Mouse (Mus musculus): Measurements from ENCODE around the gene Ak4.

DNA sequence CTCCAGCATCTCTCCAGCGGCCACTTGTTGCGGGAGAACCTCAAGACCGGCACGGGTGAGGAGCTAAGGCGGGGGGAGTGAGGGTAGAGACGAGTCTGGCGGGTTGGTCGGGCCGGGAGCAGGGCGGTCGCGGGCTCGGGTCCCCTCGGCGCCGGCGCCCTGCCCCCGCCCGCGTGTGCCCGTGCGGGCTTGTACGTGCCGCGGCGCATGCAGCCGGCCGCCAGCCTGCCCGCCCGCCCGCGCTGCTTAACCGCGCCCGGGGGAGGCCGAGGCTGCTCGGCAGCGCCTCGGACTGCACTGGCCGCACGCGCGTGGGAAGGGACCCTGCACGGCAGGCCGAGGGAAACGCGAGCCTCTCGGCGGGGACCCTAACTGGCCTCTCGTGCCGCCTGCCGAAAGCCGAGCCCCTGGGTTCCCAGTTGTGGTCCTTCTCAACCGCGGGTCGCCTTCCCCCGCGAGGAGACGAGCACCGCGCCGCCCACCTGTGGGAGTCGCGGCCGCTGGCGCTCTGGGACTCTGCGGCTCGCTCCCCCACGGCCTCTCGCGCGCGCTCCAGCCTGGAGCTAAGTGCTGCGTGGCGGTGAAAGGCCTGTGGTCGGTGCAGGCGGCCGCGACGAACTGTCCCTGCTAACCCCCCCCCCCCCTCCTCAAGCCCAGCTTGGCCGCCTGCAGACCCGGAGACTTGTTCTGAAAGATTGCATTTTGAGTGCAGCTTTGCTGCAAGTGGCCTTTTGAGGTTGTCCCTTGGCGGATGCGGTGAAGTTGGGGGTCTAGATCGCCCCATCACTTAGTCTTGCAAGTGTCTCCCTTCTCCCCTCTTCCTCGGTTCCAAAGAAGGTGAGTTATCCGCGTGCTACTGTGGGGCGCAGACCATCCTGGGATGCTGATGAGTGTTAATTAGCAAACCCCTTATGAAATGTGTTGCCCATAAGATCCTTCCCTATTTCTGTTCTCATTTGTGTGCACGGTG is 1.1 kb downstream of the Ak4 start:
- TF ChIP-seq CTCF (IDR thresholded peaks at IDR 0.05): no peak
- TF ChIP-seq EP300 (IDR thresholded peaks at IDR 0.05): no peak
